Mouse (Mus musculus): ENCODE data around the gene Fmn2.

GRCm38 (mm10) chr1:174548291-174548690 lies 46.7 kb downstream of the Fmn2 start:
- TF ChIP-seq CTCF (IDR thresholded peaks at IDR 0.05; ENCODE audit: control insufficient read depth, insufficient read depth, insufficient read length) (no peak), USF1 (IDR thresholded peaks at IDR 0.05; ENCODE audit: low read depth) (no peak), MYOD1 (IDR thresholded peaks at IDR 0.05; ENCODE audit: control insufficient read depth, insufficient read length, low read depth) (no peak), MYOG (IDR thresholded peaks at IDR 0.05; ENCODE audit: control insufficient read depth, extremely low read depth, insufficient read length) (no peak), CEBPB (IDR thresholded peaks at IDR 0.05; ENCODE audit: low read depth) (no peak), MAX (IDR thresholded peaks at IDR 0.05) (no peak), FOSL1 (IDR thresholded peaks at IDR 0.05; ENCODE audit: insufficient read depth, low read length, poor library complexity, severe bottlenecking) (no peak)
